In the genomic region with DNA sequence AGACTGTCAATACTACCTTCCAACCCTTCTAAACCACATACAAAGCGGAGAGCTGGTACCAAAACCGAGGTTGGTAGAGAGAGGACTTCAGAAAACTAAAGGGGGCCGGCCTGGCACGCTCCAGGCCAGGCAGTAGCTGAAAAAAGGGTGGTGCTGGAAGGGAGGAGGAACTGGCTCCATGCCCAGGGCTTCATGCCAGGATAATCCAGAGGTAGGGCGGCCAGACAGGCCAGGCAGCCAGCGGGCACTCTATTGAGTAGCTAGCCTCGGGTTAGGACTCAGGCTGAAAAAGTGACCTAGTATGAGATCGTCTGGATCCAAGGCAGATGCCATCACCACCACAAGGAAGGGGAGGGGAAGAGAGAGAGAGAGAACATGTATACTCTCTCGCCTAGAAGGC, we compare ENCODE assay signal across 8 mouse cellular contexts. TPM values are rescaled to one million over a fixed set of nuclear protein-coding genes. Genes with fewer than 3 reads are reported as not detected.
DNase-seq lines count a peak whose midpoint lies in the region; ATAC-seq lines count a peak whose summit lies in the region.

No protein-coding gene starts in this region.

- H3K9ac ChIP-seq in neural tube, embryonic 11.5 days (ENCODE audit: low read length), result peak overlapping the region; percentile 18; the same call in 1 of the 2 replicates

- H3K4me1 ChIP-seq in neural tube, embryonic 11.5 days (ENCODE audit: control insufficient read depth, insufficient read depth, low read length), result peaks cover 34% of the 10 kb centered on the region

- intact Hi-C loops in heart, postnatal 10 days (cut with DNase I), result no loop called here

- H3K9me3 ChIP-seq in neural tube, embryonic 11.5 days (ENCODE audit: control insufficient read depth, low read length), result no peaks in the 10 kb centered on the region

- H3K4me2 ChIP-seq in neural tube, embryonic 11.5 days (ENCODE audit: low read depth), result no peak overlapping the region

- no peak overlapping the region for H3K27ac ChIP-seq in neural tube, embryonic 11.5 days (ENCODE audit: low read depth, low read length)

- H3K36me3 ChIP-seq in neural tube, embryonic 11.5 days (ENCODE audit: control insufficient read depth, insufficient read depth, low read length), result no peaks in the 10 kb centered on the region

- no peak overlapping the region for H3K4me3 ChIP-seq in neural tube, embryonic 11.5 days (ENCODE audit: low read depth, low read length)

- 83% methylated on average over 9 of the region's 9 CpGs for WGBS in neural tube, embryonic 11.5 days

- ATAC-seq in neural tube, embryonic 11.5 days (ENCODE audit: insufficient read depth, low FRiP score, low TSS enrichment), result no peak
- ATAC-seq in erythroid progenitor cell, adult 5-6 weeks (replicated peaks; ENCODE audit: low FRiP score, poor library complexity, severe bottlenecking), result peak; percentile 82

- H3K27me3 ChIP-seq in neural tube, embryonic 11.5 days (ENCODE audit: control insufficient read depth, insufficient read depth, low read length), result no peaks in the 10 kb centered on the region

- DNase-seq in neural tube, embryonic 11.5 days (ENCODE audit: low spot score), result no peak
- DNase-seq in neural tube, embryonic 10.5 days (ENCODE audit: extremely low spot score, low spot score), result no peak
- peak; percentile 88 for DNase-seq in heart, postnatal 10 days
- DNase-seq in kidney, postnatal 36 days, result peak; percentile 90 to 94
- DNase-seq in lung, postnatal 36 days, result peak; percentile 90
- peak; percentile 77 to 84 for DNase-seq in urinary bladder, postnatal 4 days (ENCODE audit: low spot score in 2 of 2)
- DNase-seq in frontal cortex, postnatal 25 days (ENCODE audit: low spot score in 2 of 2), result no peak

RNA-seq across cellular contexts. Expression of gene Igf2bp1, which starts 17.2 kb away (rescaled TPM):
- polyA plus RNA-seq in neural tube, embryonic 11.5 days (2014; fragmentation: Nextera tagmentation; extraction: Ambion mirVana), result 80.8 and 84.4 TPM in 2 replicates
- not detected in 2 replicates for total RNA-seq in erythroid progenitor cell, adult 5-6 weeks (2015; ENCODE audit: low replicate concordance)
- total RNA-seq in erythroid progenitor cell, adult 5-6 weeks (2017; ENCODE audit: low replicate concordance), result not detected in 2 replicates
- total RNA-seq in heart, postnatal 10 days (2021), result under 1 TPM; 0.45 to 0.72 TPM

RNA-seq across cellular contexts. Expression of gene Gip, which starts 35.8 kb away (rescaled TPM):
- polyA plus RNA-seq in neural tube, embryonic 11.5 days (2014; fragmentation: Nextera tagmentation; extraction: Ambion mirVana), result not detected in 2 replicates
- total RNA-seq in erythroid progenitor cell, adult 5-6 weeks (2015; ENCODE audit: low replicate concordance), result not detected in 2 replicates
- total RNA-seq in erythroid progenitor cell, adult 5-6 weeks (2017; ENCODE audit: low replicate concordance), result not detected in 2 replicates
- total RNA-seq in heart, postnatal 10 days (2021), result not detected

RNA-seq across cellular contexts. Expression of gene Snf8, which starts 46.2 kb away (rescaled TPM):
- 41.7 and 46.6 TPM in 2 replicates for polyA plus RNA-seq in neural tube, embryonic 11.5 days (2014; fragmentation: Nextera tagmentation; extraction: Ambion mirVana)
- 22.0 and 55.8 TPM in 2 replicates for total RNA-seq in erythroid progenitor cell, adult 5-6 weeks (2015; ENCODE audit: low replicate concordance)
- 5.6 and 25.9 TPM in 2 replicates for total RNA-seq in erythroid progenitor cell, adult 5-6 weeks (2017; ENCODE audit: low replicate concordance)
- total RNA-seq in heart, postnatal 10 days (2021), result 10 to 100 TPM; 54.3 to 56.9 TPM

Comparison
In these comparisons a context has a peak if more than half of its experiments do, and no peak if none do; other contexts are left out.
1. DNase-seq: peak in heart, postnatal 10 days (2 of 2), kidney, postnatal 36 days (2 of 2), lung, postnatal 36 days (single experiment) and urinary bladder, postnatal 4 days (2 of 2); none in neural tube, embryonic 11.5 days (single experiment), neural tube, embryonic 10.5 days (single experiment) and frontal cortex, postnatal 25 days (0 of 2).